Mouse (Mus musculus): ENCODE data around the gene 1700016H13Rik.
A peak's percentile ranks its signal among the peaks of the same experiment; 100 is the strongest.

Gene 1700016H13Rik

DNA sequence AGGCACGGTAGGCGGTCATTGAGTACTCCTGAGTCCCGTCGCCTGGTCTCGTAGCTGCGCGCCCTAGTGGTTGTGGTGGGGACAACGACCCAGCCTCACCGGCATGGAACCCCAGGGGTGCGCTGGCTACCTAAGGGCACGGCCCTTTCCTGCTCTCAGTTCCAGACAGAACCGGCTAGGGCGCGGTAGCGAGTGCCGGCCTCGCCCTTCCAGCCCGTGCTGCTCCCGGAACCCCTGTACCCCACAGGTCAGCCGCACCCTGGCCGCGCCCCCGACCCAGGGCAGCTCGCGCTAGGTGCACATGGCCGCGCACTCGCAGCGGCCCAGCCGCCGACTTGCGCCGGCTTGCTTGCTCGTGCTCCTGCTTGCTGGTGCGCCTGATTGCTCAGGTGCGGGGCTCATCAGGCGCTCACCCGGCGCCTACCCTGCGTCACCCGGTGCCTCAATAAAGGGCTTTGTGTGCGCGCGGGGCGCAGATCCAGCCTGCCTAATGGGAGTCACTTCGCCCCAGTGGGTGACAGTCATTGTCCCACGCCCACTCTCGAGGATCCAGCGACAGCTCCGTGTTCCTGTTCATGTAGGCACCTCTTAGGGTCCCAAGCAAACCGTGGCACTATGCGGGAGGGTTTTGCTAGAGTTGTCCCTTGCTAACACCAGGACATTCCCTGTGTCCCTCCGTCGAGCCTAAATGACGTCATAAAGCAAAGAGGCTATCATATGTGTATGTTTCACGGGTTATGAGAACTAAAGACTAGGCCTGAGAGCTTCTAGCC, at the start of gene 1700016H13Rik:
Gene 1700016H13Rik (minus strand): TSS at position 665 of the 773 bp plus-strand sequence.
- peak; percentile 64 to 78 for DNase-seq (ENCODE audit: low spot score in 2 of 2)

DNA sequence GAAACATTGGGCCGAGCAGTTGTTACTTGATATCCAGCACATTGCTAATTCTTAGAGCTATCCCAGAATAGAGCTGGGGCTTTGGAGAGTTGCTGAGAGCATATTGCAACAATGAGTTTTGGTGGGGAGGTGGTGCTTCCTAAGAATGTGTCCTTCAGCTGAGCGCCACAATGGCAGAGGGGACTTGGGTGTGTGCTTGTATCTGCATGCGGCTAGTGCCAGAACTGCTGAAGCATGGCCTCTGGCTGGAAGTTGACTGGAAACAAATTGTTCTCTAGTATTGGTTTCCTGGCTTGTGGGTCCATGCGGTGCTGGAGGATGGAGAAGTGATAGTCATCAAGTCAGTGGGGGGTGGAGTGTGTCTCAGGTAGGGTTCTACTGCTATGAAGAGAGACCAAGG, 49.5 kb upstream of the 1700016H13Rik start:
- DNase-seq (ENCODE audit: low spot score in 2 of 2): no peak

DNA sequence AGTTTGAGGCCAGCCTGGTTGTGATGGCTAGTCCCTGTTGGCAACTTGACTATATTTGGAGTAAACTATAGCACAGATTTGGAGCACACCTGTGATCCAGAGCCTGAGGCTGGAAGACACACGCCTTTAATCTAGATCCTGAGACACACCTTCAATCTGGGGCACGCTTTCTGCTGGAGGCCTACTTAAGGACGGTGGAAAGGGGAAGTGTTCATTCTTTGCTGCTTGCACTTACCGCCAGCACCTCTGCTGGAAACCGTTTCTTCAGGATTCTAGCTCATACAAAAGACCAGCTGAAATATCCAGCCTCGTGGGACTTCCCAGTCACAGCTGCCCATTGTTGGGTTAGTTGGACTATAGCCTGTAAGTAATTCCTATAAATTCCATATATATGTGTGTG, 46.7 kb upstream of the 1700016H13Rik start:
- DNase-seq (ENCODE audit: low spot score in 2 of 2): no peak

DNA sequence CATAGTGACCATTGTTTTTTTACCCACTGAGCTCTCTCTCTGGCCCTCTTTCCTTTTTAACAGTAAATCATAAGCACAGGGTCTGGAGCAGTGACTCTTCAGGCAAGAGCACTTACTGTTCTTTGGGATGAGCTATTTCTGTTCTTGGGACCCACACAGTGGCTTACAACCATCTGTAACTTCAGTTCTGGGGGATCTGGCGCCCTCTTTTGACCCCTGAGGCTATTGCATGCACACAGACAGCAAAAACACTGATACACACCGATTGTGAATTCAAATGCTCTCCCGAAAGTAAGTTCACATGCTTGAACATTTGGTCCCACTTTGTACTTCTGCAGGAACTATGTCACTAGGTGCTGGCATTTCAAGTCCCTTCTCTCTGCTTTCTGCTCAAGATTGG, 45.7 kb upstream of the 1700016H13Rik start:
- no peak for DNase-seq (ENCODE audit: low spot score in 2 of 2)

DNA sequence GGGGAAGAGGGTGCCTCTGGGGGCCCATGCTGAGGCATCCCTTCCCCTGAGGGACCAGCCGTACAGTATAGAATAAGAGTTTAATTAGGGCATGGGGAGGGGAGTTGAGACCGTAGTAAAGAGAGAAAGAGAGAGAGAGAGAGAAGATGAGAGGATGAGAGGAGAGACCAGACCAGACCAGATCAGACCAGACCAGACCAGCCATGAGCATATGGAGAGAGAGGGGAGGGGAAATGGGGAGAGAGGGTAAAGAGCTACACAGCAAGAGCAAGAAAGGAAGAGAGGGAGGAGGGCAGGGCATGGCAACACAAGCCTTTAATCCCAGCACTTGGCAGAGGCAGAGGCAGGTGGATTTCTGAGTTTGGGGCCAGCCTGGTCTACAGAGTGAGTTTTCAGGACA, 44.9 kb upstream of the 1700016H13Rik start:
- DNase-seq (ENCODE audit: low spot score in 2 of 2): no peak

DNA sequence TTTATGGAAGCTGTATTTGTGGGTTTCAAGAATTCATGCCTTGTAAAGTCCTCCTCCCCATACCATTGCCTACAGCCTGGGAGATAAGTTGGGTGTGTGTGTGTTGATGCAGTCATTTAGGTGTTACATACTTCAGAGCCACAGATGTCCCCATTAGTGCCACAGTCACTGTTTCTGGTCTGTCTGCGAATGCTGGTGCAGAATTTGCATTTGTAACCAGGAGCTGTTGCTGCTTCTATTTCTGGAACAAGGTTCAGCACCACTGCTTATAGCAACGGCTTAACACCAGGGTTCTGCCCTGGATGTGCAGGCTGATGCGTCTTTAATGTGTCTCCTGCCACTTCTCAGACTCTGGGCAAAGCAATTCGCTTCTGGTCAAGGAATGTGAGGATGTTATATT, 43.7 kb upstream of the 1700016H13Rik start:
- DNase-seq (ENCODE audit: low spot score in 2 of 2): no peak

DNA sequence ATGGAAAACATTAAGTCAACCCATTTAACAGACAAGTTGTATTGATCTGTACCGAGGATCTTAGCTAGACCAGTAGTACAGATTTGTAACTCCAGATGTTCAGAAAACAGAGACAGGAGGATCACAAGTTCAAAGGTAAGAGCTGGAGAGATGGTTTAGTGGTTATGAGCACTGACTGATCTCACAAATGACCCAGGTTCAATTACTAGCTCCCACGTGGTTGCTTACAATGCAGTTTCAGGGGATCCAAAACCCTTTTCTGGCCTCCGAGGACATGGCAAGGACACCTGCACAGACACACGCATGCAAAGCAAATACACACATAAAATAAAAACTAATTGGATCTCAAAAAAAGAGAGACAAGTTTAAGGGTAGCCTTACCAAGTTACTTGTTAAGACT, 42.8 kb upstream of the 1700016H13Rik start:
- no peak for DNase-seq (ENCODE audit: low spot score in 2 of 2)

DNA sequence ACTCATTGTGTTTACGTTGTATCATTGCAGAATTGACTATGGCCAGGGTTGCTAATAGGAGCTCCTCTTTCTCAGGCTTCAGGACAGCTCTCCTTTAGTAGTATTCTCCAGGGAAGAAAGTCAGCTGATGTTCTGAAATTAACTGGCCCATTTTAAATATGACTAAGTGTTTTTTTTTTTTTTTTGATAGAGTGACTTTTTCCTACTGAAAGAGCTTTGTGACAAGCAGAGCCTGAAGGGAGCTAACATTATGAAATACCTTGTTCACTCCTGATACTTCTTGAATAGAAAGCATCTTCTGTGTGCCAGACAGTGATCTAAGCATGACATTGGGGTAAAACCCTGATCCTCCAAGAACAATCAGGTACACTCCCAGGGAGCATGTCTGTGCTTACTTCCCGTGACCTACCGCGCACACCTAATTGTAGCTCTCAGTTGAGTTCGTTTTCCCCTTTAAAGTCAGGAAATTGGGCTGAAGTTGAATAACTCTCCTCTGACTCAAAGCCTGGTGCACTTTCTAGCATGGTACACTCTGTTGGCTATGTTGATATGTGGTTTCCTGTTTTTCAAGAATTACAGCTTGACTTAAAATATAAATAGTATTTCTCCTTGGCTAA, 42.2 kb upstream of the 1700016H13Rik start:
- no peak for DNase-seq (ENCODE audit: low spot score in 2 of 2)

DNA sequence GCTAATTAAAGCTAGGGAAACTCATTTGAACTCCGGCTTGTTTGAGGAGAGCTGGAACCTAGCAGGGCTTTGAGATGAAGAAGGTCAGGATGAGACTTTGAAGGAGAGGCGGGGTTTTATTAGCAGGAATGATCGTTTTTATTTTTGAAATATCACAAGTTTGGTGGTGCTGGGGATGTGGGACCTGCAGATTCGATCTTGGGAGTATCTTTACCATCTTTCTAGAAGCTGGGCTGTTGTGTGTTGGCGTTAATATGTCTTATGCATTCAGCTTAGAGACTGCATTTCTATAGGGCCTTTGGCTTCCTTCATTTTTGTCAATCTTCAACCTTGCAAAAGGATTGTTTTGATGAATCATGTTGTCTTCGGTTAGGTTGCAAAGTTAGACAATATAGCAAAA, 38.3 kb upstream of the 1700016H13Rik start:
- DNase-seq (ENCODE audit: low spot score in 2 of 2): no peak

DNA sequence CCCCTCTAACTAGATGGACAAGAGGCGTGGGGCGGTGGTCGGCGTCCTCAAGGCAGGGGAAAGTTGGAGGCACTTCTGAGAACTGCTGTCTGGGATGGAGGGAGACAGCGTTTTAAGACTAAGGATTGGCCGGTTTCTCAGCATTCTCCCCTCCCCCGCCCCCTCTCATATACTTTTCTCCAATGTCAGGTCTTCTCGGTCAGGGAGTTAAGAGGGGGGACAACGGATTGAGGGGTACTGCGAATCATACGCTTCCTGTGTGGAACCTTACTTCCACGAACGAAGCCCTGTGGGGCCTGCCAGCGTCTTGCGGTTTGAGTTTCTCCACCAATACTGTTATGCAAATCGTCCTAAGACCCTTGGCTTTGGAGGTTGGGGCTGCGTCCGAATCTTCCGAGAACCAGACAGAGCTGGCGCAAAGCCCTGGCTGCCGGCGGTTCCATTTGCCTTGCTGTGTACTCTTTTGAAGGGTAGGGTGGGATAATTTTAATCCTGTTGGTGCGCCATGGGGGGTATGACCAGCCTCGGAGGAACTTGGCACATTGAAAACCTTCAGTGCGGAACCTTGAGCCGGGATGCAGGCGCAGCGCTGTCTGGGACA, 37.3 kb upstream of the 1700016H13Rik start:
- no peak for DNase-seq (ENCODE audit: low spot score in 2 of 2)

DNA sequence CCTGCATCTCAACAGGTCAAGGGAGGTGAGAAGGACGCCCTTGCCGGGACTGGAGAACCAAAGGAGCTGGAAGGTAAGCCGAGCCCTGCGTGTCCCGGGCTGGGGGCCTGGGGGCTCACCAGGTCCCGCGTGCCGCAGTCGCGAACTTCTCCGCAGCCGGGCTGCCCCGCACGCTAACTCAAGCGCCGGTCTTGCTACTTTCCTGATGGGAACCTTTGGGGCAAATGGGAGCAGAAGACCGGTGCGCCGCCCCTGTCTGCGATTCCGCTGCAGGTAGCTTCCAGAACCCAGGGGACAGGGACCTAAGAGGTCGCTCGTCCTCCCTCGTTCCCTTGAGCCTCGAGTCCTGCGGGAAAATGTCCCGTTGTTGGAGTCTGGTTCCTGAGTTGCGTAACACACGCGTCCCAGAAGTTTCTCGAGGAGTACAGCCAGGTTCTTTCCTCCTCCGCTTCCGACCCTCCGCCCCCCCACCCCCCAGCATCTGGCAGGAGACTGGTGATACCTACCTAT, 36.8 kb upstream of the 1700016H13Rik start:
- no peak for DNase-seq (ENCODE audit: low spot score in 2 of 2)

DNA sequence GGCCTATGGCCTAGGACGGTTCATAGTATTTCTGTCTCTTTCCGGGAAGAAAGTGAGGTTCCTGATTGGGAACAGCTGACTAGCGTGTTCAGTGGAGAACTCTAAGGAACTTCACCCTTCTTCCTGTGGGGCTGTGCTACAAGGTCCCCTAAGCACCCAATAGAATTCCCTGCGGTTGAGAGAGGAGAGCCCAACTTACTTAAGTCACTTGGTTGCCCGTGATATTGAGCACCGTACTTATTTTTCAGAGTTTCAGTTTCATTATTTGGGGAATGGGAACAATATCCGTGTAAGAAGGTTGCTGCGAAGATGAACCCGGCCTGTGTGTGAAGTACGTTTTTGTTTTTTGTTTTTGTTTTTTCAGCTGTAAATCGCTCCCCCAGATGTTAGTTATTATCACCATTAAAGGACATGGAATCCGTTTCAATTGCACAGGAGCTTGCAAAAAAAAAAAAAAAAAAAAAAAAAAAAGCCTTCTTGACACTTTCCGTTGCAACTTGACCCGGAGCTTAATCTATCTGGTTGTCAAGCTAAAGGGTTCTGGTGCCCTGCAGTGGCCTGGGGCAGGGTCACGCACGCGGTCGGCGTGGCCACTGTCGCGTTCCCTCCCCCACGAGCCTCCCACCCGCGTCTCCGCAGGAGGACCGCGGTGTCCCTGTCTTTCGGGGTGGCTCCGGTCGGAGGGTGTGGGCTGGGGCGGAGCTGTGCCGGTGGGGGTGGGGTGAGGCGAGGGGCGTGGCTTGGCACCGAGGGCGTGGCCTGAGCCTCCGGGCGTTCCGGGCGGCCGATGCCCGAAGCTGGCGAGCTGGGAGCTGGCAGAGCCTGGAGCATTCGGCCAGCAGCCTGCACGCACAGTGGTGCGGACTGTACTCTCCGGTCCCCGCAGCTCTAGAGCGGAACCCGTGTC, 36.1 kb upstream of the 1700016H13Rik start, which contains the start of gene Aff1:
Gene Aff1 (plus strand): TSS at position 751 of the 907 bp plus-strand sequence.
- peak; percentile 88 to 94 for DNase-seq (ENCODE audit: low spot score in 2 of 2)

DNA sequence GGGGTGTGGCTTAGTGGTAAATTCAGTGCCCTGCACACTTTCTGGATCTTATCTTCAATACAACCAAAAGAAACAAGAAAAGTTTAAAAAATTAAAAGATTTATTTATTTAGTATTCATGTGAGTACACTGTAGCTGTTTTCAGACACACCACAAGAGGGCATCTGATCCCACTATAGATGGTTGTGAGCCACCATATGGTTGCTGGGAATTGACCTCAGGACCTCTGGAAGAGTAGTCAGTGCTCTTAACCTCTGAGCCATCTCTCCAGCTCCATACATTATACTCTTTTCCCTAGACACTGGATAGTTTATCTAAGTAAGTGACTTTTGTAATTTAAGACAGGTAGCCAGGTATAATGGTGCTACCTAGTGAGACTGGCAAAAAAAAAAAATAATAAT, 35.4 kb upstream of the 1700016H13Rik start:
- DNase-seq (ENCODE audit: low spot score in 2 of 2): no peak

DNA sequence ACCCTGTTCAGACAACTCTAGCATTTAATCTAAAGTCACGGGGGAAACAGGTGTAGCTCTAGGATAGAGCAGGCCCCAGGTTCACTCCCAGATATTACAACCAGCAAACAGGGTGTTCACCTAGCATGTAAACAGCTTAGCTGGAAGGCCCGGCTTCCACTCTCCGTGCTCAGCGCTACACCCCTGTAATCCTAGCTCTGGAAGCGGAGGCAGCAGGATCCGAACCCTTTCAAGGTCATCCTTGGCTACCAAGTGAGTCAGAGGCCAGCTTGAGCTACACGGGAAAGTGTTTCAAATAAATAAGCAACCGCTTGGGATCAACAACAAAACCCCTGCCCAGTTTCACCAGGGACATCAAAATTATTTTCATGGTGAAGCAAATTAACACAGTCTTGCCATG, 34.4 kb upstream of the 1700016H13Rik start:
- DNase-seq (ENCODE audit: low spot score in 2 of 2): no peak

DNA sequence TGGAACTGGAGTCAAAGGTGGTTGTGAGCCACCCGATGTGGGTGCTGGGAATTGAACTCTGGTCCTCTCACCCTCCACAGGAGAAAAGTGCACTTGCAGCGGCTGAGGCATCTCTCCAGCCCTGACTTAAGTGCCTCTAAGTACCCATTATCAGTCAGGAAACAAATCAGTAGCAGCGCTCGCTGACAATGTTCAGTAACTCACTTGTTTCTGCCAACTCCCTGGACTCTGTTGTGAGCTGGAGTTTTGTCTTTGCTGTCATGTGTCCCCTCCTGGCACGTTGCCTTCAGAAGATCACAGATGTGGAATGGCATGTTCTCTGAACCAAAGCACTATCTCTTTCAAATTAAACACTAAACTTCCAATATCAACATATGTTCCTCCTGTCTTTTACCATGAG, 33.8 kb upstream of the 1700016H13Rik start:
- DNase-seq (ENCODE audit: low spot score in 2 of 2): no peak

DNA sequence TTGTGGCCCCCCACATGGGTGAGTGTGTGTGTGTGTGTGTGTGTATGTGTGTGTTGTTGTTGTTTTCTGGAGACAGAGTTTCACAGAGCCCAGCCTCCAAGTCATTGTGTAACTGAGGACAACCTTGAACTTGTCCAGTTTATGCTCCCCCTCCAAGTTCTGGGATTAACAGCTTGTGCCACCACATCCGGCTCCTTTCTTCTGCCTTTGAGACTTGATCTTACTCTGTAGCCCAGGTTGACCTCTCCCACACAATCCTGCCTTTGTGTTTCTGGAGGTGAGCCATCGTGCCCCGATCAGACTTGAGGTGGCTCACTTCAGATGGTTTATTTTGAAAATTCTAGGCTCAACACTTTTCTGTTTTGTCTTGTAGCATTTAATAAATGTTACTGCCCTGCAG, 26.0 kb upstream of the 1700016H13Rik start:
- DNase-seq (ENCODE audit: low spot score in 2 of 2): no peak

DNA sequence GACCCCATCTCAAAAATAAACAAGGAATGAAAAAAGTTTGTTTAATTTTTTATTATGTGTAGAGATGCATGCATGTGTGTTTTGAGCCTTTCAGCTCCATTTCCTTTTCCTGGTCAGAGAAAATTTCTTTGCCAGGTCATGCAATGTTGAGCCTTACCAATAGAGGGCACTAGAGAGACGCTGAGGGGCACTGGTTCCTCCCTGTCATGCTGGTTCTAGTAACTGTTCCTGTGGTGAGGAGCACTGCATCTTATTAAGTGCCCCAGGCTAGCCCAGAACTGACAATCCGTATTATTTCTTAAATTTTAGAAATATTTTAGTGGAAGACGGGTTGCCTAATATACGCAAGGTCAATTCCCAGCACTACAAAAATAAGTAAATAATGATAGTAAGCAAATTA, 24.6 kb upstream of the 1700016H13Rik start:
- peak; percentile 39 to 79 for DNase-seq (ENCODE audit: low spot score in 2 of 2)

DNA sequence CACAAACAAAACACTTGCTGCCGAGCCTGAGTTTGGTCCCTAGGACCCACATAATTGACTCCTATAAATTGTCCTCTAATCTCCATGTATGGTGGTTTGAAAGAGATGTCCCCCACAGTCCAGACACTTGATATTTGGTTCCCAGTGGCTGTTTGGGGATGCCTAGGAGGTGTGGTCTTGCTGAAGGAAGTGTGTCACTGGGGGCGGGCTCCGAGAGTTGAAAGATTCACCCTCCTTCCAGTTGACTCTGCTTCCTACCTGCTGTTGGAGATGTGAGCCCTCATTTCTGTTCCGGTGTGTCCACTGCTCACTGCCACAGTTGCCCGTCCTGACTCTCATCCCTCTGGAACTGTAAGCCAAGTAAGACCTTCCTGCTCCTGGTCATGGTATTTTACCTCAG, 23.2 kb upstream of the 1700016H13Rik start:
- DNase-seq (ENCODE audit: low spot score in 2 of 2): no peak

DNA sequence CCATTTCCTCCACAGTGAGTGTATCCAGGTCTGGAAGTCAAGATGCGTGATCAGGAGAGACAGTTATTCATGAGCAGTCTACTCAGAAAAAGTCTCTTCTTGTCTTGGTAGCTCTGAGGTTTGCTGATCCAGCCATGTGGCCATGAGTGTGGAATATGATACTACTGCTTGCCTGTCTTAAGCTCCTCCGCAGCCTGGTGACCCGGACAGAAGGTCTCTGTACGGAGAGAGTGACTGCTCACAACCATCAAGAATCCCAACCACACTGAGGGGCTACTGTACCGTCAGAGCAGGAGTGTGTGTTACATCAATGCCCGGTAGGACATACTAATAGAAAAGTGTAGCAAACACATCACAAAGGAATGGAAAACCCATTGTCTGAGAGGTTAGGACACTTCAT, 22.1 kb upstream of the 1700016H13Rik start:
- no peak for DNase-seq (ENCODE audit: low spot score in 2 of 2)

DNA sequence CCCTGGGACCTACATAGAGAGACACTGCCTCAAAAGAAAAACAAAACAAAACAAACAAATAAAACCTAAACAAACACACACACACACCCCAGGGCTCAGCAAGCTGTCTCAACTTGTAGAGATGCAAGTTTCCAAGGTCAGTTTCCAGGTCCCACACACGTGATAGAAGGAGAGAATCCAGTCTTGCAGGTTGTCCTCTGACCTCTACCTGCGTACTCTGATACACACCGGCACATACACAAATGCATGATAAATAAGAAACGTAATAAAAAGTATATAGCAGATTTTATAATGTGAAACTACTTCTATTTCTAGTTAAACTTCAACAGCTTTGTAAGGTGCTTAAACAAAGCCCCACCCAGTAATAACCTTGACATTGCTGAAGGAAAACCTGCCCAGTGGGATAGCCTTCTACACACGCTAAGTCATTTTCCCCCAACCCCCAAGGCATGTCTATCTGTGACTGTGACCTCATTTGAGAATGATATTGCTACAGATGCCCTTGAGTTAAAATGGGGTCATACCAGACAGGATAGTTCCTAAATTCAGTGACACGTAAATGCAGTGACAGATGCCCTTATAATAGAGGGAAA, 20.6 kb upstream of the 1700016H13Rik start:
- no peak for DNase-seq (ENCODE audit: low spot score in 2 of 2)

DNA sequence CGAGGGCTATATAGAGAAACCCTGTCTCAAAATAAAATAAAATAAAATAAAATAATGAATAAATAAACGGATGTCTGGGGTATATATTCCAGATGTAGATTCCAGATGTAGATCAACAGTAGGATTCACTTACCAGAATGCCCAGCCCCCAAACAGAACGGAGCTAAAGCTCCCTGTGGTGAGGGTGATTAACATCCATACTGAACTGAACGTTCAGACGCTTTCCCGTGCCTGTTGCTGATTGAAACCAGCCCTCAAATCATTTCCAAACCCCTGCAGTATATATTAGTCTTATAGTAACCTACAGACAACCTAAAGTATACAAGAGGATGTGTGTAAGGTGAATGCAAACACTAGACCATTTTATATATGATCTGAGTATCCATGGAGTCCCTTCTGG, 18.7 kb upstream of the 1700016H13Rik start:
- DNase-seq (ENCODE audit: low spot score in 2 of 2): no peak

Measured in urinary bladder, postnatal 4 days (tissue).